Mouse (Mus musculus) neural tube, embryonic 13.5 days (tissue): ENCODE data around the gene Fgf3. TPM values are rescaled to one million over a fixed set of nuclear protein-coding genes. Genes with fewer than 3 reads are reported as not detected.
A peak's percentile ranks its signal among the peaks of the same experiment; 100 is the strongest.

ENCODE experiments used
- ATAC-seq: fragments of 200-750 bp; cut with Nextera tagmentation; 2 replicates; pipeline ENCODE4 v1.8.0; 2017; ENCODE audit warnings: low read depth, mild to moderate bottlenecking, moderate TSS enrichment, moderate library complexity
- H3K27ac ChIP-seq: fragments of 300-500 bp; sonication (generic); replicated peaks from 2 replicates; pipeline ENCODE4 v1.5.1; 2015; ENCODE audit warnings: moderate library complexity, mild to moderate bottlenecking, inconsistent platforms
- H3K27me3 ChIP-seq: fragments of 300-500 bp; sonication (generic); 2 replicates; pipeline ENCODE4 v1.6.1; 2015; ENCODE audit warnings: mild to moderate bottlenecking, inconsistent platforms
- H3K36me3 ChIP-seq: fragments of 300-500 bp; sonication (generic); 2 replicates; pipeline ENCODE4 v1.6.1; 2015; ENCODE audit warnings: mild to moderate bottlenecking, inconsistent platforms
- H3K4me1 ChIP-seq: fragments of 300-500 bp; sonication (generic); replicated peaks from 2 replicates; pipeline ENCODE4 v1.6.1; 2015; ENCODE audit warnings: inconsistent platforms
- H3K4me2 ChIP-seq: fragments of 300-500 bp; sonication (generic); 2 replicates; pipeline ENCODE4 v1.6.1; 2015; ENCODE audit warnings: inconsistent platforms, mild to moderate bottlenecking, moderate library complexity
- H3K4me3 ChIP-seq: fragments of 300-500 bp; sonication (generic); 2 replicates; pipeline ENCODE4 v1.5.1; 2015; ENCODE audit warnings: mild to moderate bottlenecking, inconsistent platforms
- H3K9ac ChIP-seq: fragments of 300-500 bp; sonication (generic); 2 replicates; pipeline ENCODE4 v1.6.1; 2015; ENCODE audit warnings: moderate library complexity, mild to moderate bottlenecking, inconsistent platforms
- H3K9me3 ChIP-seq: fragments of 300-500 bp; sonication (generic); 2 replicates; pipeline ENCODE4 v1.6.1; 2016; ENCODE audit warnings: inconsistent platforms
- WGBS: fragments of 180-500 bp; shearing (Covaris S2); methylation state at CpG from one replicate; pipeline ENCODE4 v1.1.7; 2015; 5-methylcytosine and 5-hydroxymethylcytosine counted together
- polyA plus RNA-seq: library from polyadenylated mRNA; unstranded; fragments of >200 nt; fragmentation: Nextera tagmentation; extraction: Ambion mirVana; gene quantifications from 2 replicates; pipeline ENCODE4 v1.2.1, GENCODE M21; 2015

Fgf3 gene
- polyA plus RNA-seq, 1 experiment from 2014 or later: 1.2 TPM

DNA sequence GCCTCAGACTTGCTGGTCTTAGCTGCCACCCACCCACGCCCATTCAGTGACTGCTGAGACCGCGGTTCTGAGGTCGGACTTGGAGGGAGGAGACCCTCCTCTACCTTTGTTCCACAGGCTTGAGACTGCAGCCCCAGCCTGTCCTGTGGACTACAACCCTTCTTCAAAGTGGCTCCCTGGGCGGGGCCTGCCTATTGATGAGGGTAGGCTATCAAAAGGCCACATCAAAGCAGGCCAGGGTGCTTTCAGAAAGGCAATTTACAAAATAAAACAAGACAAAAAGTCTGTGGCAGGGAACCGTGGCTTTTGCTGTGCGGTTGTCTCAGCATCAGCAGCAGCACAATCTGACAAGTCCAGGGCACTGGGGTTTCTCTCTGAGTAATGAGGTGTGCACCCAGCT is 16.0 kb upstream of the Fgf3 start:
- no peak overlapping the region for H3K9ac ChIP-seq
- H3K4me1 ChIP-seq: 0 out of 2 replicates have a peak, but pooled peaks cover 6% of the 10 kb centered on the region
- H3K4me2 ChIP-seq: no peak overlapping the region
- no peak for ATAC-seq
- WGBS: 10% methylated on average over 7 of the region's 7 CpGs
- H3K36me3 ChIP-seq: no peaks in the 10 kb centered on the region
- H3K27ac ChIP-seq: no peak overlapping the region
- no peak overlapping the region for H3K4me3 ChIP-seq
- no peaks in the 10 kb centered on the region; the same call in 1 of the 2 replicates for H3K27me3 ChIP-seq
- H3K9me3 ChIP-seq: peaks cover 12% of the 10 kb centered on the region

DNA sequence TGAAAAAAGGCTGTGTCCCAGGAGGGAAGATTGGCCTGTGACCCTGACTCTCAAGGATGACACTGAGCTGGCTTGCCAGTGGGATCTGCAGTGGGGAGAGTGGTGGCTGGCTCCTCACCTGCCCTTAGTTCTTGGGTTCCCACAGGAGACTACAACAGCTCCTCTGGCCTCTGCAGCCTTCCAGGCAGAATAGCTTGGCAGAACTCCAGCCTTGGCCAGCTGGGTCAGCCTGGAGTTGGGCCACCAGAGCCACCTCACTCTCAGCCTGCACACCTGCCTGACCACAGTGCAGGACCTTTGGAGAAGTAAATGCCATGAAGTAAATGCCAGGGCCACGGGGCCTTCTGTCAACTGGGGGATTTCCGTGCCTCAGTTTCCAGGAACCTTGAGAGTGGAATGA is 13.9 kb upstream of the Fgf3 start:
- Histone ChIP-seq H3K27me3 (peaks cover 7% of the 10 kb centered on the region), H3K9ac (no peak overlapping the region), H3K27ac (no peak overlapping the region), H3K4me3 (no peak overlapping the region), H3K36me3 (no peaks in the 10 kb centered on the region), H3K4me2 (no peak overlapping the region), H3K4me1 (0 out of 2 replicates have a peak, but pooled peaks cover 6% of the 10 kb centered on the region), H3K9me3 (peaks cover 2% of the 10 kb centered on the region; the same call in 1 of the 2 replicates)
- ATAC-seq: no peak
- 75% methylated on average over 2 of the region's 2 CpGs for WGBS

DNA sequence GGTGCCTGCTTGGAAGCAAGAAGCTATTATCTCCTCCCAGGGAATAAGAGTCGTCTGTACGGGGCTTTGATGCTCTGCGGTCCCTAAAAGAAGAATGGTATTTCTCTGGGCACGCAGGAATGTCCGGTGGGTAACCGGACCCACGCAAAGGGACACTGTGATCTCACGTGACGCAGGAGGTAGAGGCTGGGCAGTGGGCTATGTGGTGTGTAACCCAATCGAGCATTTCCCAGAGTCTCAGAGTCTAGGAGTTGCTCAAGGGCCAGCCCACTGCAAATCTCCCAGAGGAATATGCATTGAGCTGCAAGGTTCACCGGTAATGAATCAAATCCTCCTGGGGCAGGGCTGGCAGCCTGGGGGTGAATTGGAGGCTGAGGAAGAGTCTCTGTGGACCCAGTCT is 9.5 kb upstream of the Fgf3 start:
- peaks cover 12% of the 10 kb centered on the region for H3K27me3 ChIP-seq
- H3K4me3 ChIP-seq: no peak overlapping the region
- H3K27ac ChIP-seq: no peak overlapping the region
- H3K4me1 ChIP-seq: 0 out of 2 replicates have a peak, but pooled peaks cover 6% of the 10 kb centered on the region
- no peak overlapping the region for H3K4me2 ChIP-seq
- H3K9me3 ChIP-seq: no peaks in the 10 kb centered on the region
- no peak overlapping the region for H3K9ac ChIP-seq
- no peak for ATAC-seq
- 15% methylated on average over 11 of the region's 11 CpGs for WGBS
- H3K36me3 ChIP-seq: no peaks in the 10 kb centered on the region

DNA sequence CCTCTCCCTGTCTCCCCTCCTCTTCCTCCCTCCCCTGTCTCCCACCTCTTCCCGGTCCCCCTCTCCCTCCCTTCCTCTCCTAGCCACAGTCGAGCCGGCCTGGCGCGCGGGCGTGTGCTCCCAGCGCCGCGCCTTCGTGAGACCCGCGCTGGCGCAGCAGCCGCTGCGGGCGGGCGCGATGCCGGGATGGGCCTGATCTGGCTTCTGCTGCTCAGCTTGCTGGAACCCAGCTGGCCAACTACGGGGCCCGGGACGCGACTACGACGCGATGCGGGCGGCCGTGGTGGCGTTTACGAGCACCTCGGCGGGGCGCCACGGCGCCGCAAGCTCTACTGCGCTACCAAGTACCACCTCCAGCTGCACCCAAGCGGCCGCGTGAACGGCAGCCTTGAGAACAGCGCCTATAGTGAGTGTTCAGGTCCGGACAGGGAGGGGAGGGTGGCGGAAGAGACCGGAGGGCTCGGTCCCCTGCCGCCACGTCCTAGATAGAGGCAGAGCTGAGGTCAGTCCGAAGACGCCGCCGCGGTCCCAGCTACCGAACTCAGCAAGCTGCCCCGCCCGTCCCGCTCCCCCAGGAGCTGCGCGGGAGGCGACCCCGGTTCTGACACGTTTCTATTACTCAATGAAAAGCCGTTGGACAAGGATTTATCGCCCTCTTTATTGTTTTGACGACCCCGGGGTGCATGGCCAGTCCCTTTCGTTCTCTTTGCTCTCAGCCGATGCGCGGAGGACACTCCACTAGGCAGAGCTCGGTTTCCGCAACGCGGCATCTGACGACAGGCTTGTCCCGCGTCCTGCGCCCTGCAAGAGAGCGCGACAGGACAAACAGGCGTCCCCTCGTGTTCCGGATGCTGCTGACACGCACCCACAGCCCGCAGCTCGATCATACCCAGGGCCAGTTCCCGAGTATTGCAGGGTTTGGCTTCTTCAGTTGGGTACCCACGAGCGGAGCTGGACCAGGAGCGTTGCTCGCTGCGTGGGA is 930 bp downstream of the Fgf3 start:
- WGBS: under 1% methylated on average over 94 of the region's 94 CpGs
- Histone ChIP-seq H3K4me2 (peak overlapping the region; percentile 76), H3K4me1 (peaks cover 24% of the 10 kb centered on the region), H3K27me3 (peaks cover 92% of the 10 kb centered on the region), H3K36me3 (no peaks in the 10 kb centered on the region), H3K9me3 (no peaks in the 10 kb centered on the region), H3K27ac (no peak overlapping the region), H3K9ac (peak overlapping the region; percentile 51), H3K4me3 (peak overlapping the region; percentile 42)
- peak; percentile 68 for ATAC-seq

DNA sequence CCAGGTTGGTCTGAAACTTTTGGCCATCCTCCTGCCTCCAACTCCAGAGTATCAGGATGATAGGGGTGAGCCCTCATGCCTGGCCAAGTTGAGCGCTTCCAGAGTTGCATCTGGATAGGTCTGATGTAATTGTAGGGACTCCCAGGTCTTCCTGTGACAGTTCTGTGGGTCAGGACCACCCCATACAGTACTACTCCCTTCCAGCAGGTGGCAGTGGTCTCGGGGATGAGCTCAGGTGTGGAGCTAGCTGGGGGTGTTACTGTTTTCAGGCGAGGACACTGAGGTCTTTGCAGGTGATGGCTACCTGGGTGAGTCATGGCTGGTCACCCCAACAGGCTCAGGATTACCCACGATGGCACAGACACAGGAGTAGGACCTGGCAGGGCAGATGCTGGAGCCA is 8.3 kb downstream of the Fgf3 start:
- ATAC-seq: no peak
- H3K9me3 ChIP-seq: no peaks in the 10 kb centered on the region

DNA sequence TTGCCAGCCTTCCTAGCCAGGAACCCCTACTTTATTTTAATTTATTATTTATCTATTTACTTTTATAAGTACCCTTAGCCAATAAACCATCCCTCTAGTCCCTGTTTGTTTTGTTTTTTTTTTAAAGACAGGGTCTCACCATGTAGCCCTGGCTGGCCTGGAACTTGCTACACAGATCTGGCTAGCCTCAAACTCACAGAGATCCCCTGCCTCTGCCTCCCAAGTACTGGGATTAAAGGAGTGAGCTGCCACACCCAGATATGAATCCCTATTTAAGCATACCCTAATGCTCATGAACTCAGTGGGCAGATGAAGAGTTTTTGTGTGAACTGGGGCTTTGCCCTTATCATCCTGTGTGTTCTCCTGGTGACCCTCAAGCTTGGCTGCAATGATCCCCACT is 9.2 kb downstream of the Fgf3 start, which contains the start of gene Fgf4:
Gene Fgf4 (plus strand): TSS at position 301 of the 400 bp plus-strand sequence.
- Histone ChIP-seq H3K9me3 (no peaks in the 10 kb centered on the region), H3K36me3 (no peaks in the 10 kb centered on the region), H3K4me1 (no peaks in the 10 kb centered on the region), H3K27me3 (peaks cover 36% of the 10 kb centered on the region), H3K9ac (no peak within 1 kb of the TSS), H3K4me3 (no peak within 1 kb of the TSS), H3K27ac (no peak within 1 kb of the TSS), H3K4me2 (no peak within 1 kb of the TSS)
- ATAC-seq: no peak

More for the DNA sequence above, 8.3 kb downstream of the Fgf3 start:
- H3K4me2 ChIP-seq: no peak overlapping the region
- 30% methylated on average over 4 of the region's 4 CpGs for WGBS
- no peak overlapping the region for H3K4me3 ChIP-seq
- H3K27me3 ChIP-seq: peaks cover 38% of the 10 kb centered on the region
- no peaks in the 10 kb centered on the region for H3K36me3 ChIP-seq
- no peak overlapping the region for H3K27ac ChIP-seq
- H3K4me1 ChIP-seq: no peaks in the 10 kb centered on the region
- H3K9ac ChIP-seq: no peak overlapping the region

DNA sequence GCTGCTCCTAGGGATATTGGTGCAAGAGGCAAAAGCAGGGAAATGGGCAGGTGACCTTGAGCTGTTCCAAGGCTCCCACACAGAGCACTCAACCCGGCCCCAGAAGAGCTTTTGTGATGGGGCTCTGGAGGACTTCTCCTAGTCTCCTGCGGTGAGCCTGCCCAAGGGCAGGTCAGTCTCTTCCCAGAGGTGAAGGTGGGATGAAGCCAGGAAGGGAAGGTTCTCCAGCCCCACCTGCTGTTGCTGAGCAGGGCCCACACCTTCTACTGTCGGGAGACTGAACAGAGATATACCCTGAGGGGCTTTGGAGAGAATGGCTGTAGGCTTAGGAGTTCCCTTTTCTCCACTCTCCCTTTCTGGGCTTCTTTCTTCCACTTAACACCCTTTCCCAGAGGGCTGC is 13.4 kb downstream of the Fgf3 start:
- H3K27ac ChIP-seq: no peak overlapping the region
- H3K4me2 ChIP-seq: no peak overlapping the region
- no peak overlapping the region for H3K9ac ChIP-seq
- ATAC-seq: no peak
- peaks cover 24% of the 10 kb centered on the region for H3K27me3 ChIP-seq
- 62% methylated on average over 3 of the region's 3 CpGs for WGBS
- H3K9me3 ChIP-seq: no peaks in the 10 kb centered on the region
- no peaks in the 10 kb centered on the region for H3K36me3 ChIP-seq
- no peaks in the 10 kb centered on the region for H3K4me1 ChIP-seq
- no peak overlapping the region for H3K4me3 ChIP-seq

DNA sequence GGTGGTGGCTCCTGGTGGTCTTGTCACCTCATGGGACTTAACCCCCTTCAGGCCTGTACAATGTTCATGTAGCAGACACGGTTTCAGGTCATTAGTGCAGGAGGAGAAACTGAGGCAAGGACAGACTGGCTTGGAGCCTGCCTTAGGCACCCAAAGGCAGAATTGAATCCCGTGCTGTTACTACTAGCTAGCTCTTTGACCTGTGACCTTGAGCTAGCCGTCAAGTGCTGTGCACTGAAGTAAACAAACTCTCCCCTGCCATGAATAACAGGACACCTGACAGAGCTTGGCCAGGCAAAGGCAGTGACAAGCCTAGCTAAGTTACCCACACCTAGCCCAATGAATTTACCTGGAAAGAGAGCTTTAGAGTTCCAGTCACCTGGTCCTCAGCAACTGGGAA is 17.1 kb downstream of the Fgf3 start:
- no peak overlapping the region for H3K4me2 ChIP-seq
- H3K4me3 ChIP-seq: no peak overlapping the region
- H3K9me3 ChIP-seq: no peaks in the 10 kb centered on the region
- no peaks in the 10 kb centered on the region for H3K4me1 ChIP-seq
- no peak overlapping the region for H3K27ac ChIP-seq
- H3K36me3 ChIP-seq: no peaks in the 10 kb centered on the region
- 63% methylated on average over 3 of the region's 3 CpGs for WGBS
- ATAC-seq: no peak
- H3K27me3 ChIP-seq: peaks cover 44% of the 10 kb centered on the region
- no peak overlapping the region for H3K9ac ChIP-seq

DNA sequence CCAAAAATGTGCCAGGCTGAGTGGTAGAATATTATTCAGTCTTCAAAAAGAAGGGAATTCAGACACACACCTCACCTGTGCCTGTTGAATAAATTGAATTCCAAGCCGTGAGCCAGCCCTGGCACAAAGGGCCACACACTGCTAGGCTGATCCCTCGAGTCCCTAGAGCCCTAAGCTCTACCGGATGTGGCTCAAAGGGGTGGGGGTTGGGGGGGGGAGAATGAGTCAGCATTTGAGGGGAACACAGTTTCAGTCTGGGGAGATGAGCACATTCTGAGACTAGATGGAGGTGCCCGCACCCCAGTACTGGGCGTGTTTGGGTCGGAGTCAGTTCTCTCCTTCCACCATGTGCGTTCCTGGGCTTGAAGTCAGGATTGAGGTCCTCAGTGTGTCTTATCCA is 19.3 kb downstream of the Fgf3 start:
- Histone ChIP-seq H3K4me3 (no peak overlapping the region), H3K27ac (no peak overlapping the region), H3K4me2 (no peak overlapping the region), H3K9ac (no peak overlapping the region), H3K36me3 (no peaks in the 10 kb centered on the region), H3K4me1 (peaks cover 13% of the 10 kb centered on the region), H3K9me3 (no peaks in the 10 kb centered on the region), H3K27me3 (peaks cover 55% of the 10 kb centered on the region)
- no peak for ATAC-seq
- WGBS: 87% methylated on average over 7 of the region's 7 CpGs

DNA sequence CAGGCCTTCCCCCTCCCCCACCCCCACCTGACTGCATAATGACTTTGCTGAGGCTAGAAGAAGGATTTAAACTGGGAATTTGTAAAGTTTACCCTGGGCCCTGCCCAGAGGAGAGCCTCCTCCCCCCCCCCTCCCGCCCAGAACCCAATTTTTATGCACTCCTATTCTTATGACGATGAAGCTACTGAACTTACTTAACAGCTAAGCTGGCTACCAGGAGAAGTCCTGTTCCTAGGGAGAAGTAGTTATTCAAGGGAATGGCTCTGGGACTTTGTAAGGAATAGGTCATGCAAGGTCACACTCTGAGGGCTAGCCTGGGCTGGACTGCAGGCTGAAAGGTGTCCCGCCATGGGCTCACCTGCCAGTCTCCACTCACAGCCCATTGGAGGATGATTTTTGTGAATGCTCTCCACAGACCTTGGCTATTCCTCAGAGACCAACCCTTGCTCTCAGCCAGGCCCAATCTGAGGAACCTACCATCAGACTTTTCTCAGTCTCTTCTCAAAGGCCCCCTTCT is 20.0 kb downstream of the Fgf3 start:
- no peak for ATAC-seq
- H3K27me3 ChIP-seq: peaks cover 63% of the 10 kb centered on the region
- no peaks in the 10 kb centered on the region for H3K9me3 ChIP-seq
- H3K4me1 ChIP-seq: peaks cover 15% of the 10 kb centered on the region
- no peak overlapping the region for H3K27ac ChIP-seq
- H3K9ac ChIP-seq: no peak overlapping the region
- no peak overlapping the region for H3K4me2 ChIP-seq
- H3K36me3 ChIP-seq: no peaks in the 10 kb centered on the region
- no peak overlapping the region for H3K4me3 ChIP-seq
- WGBS: 62% methylated on average over 3 of the region's 3 CpGs

DNA sequence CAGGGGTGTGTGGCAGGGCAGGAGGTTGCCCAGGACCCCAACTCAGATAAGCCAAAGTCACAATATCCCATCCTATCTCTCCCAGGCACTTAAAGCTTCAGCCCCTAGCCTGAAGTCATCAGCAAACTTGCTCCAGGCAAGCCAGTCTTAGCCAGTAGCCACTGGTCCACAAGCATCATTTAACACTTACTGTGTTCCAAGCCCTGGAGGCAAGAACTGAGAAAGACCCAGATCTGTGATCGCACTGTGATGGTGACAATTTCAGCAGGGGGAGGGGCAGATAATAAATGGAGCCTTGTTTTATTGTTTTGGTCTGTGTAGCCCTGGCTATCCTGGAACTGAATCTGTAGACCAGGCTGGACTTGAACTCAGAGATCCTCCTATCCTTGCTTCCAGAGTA is 20.8 kb downstream of the Fgf3 start:
- no peak overlapping the region for H3K9ac ChIP-seq
- no peak overlapping the region for H3K27ac ChIP-seq
- peaks cover 71% of the 10 kb centered on the region for H3K27me3 ChIP-seq
- peaks cover 15% of the 10 kb centered on the region for H3K4me1 ChIP-seq
- WGBS: 74% methylated on average over 1 of the region's 1 CpGs
- H3K36me3 ChIP-seq: no peaks in the 10 kb centered on the region
- ATAC-seq: no peak
- H3K4me3 ChIP-seq: no peak overlapping the region
- H3K9me3 ChIP-seq: no peaks in the 10 kb centered on the region
- no peak overlapping the region for H3K4me2 ChIP-seq

DNA sequence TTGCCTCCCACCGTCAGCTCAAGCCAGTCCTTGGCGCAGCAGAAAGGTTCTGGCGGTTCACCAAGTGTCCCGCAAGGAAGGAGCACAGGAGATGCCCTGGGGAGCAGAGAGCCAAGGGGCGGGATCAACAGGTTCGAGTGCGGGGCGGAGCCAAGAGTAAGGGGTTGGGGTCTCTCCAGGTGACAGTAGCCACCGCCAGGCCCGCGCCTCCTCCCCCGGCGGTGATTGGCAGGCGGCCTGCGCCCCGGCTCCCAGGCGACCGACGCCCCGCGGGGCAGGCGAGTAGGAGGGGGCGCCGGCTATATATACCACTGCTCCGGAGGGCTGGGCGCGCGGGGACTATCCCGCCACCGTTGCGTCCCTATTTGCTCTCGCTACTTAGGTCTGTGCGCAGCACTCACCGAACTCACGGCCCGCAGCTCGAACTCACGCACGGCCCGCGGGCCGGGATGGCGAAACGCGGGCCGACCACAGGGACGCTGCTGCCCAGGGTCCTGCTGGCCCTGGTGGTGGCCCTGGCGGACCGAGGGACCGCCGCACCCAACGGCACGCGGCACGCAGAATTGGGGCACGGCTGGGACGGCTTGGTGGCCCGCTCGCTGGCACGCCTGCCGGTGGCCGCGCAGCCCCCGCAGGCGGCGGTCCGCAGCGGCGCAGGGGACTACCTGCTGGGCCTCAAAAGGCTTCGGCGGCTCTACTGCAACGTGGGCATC is 23.3 kb downstream of the Fgf3 start:
- no peak for ATAC-seq
- Histone ChIP-seq H3K4me2 (peak overlapping the region; percentile 35), H3K9ac (no peak overlapping the region), H3K36me3 (no peaks in the 10 kb centered on the region), H3K27me3 (peaks cover 81% of the 10 kb centered on the region), H3K9me3 (no peaks in the 10 kb centered on the region), H3K4me1 (peaks cover 15% of the 10 kb centered on the region), H3K4me3 (peak overlapping the region; percentile 25), H3K27ac (no peak overlapping the region)
- WGBS: under 1% methylated on average over 65 of the region's 72 CpGs
